Mouse (Mus musculus) right cerebral cortex, adult 18-20 months (tissue): Measurements from ENCODE around the gene Sdc1.

Source experiments
- DNase-seq: peaks from one replicate; pipeline ENCODE4 v3.0.0; 2022; ENCODE audit warnings: mixed read lengths

Gene Sdc1

GRCm38 (mm10) chr12:8770946-8771843 lies at the start of gene Sdc1:
TSS of gene Sdc1 (plus strand) at chr12:8771323.
- DNase-seq, result peak; percentile 30

GRCm38 (mm10) chr12:8726890-8727289 lies 44.2 kb upstream of the Sdc1 start:
- DNase-seq, result no peak

GRCm38 (mm10) chr12:8728739-8729138 lies 42.4 kb upstream of the Sdc1 start:
- DNase-seq, result no peak

- no peak for DNase-seq
Observed at GRCm38 (mm10) chr12:8753654-8754053, 17.5 kb upstream of the Sdc1 start.

- peak; percentile 43 for DNase-seq
Observed at GRCm38 (mm10) chr12:8754116-8754515, 17.0 kb upstream of the Sdc1 start.

- DNase-seq, result no peak
Observed at GRCm38 (mm10) chr12:8758029-8758428, 13.1 kb upstream of the Sdc1 start.

- no peak for DNase-seq
Observed at GRCm38 (mm10) chr12:8759115-8759514, 12.0 kb upstream of the Sdc1 start.

- no peak for DNase-seq
Observed at GRCm38 (mm10) chr12:8759779-8760178, 11.3 kb upstream of the Sdc1 start.

GRCm38 (mm10) chr12:8760561-8760960 lies 10.6 kb upstream of the Sdc1 start:
- DNase-seq, result no peak

GRCm38 (mm10) chr12:8761058-8761457 lies 10.1 kb upstream of the Sdc1 start:
- no peak for DNase-seq

- DNase-seq, result no peak
Observed at GRCm38 (mm10) chr12:8762667-8763066, 8.5 kb upstream of the Sdc1 start.

GRCm38 (mm10) chr12:8764221-8764930 lies 6.7 kb upstream of the Sdc1 start:
- DNase-seq, result no peak

- no peak for DNase-seq
Observed at GRCm38 (mm10) chr12:8771844-8772380, 789 bp downstream of the Sdc1 start.

GRCm38 (mm10) chr12:8772451-8773143 lies 1.5 kb downstream of the Sdc1 start:
- DNase-seq, result no peak

GRCm38 (mm10) chr12:8773336-8773735 lies 2.2 kb downstream of the Sdc1 start:
- no peak for DNase-seq

GRCm38 (mm10) chr12:8774183-8774582 lies 3.1 kb downstream of the Sdc1 start:
- DNase-seq, result no peak

- no peak for DNase-seq
Observed at GRCm38 (mm10) chr12:8776206-8776605, 5.1 kb downstream of the Sdc1 start.

- no peak for DNase-seq
Observed at GRCm38 (mm10) chr12:8776741-8777140, 5.6 kb downstream of the Sdc1 start.

GRCm38 (mm10) chr12:8778106-8778505 lies 7.0 kb downstream of the Sdc1 start:
- DNase-seq, result no peak

GRCm38 (mm10) chr12:8779851-8780250 lies 8.7 kb downstream of the Sdc1 start:
- DNase-seq, result no peak

- DNase-seq, result no peak
Observed at GRCm38 (mm10) chr12:8781121-8781520, 10.0 kb downstream of the Sdc1 start.

GRCm38 (mm10) chr12:8781681-8782378 lies 10.7 kb downstream of the Sdc1 start:
- no peak for DNase-seq

- no peak for DNase-seq
Observed at GRCm38 (mm10) chr12:8782565-8782964, 11.4 kb downstream of the Sdc1 start.
